Mouse (Mus musculus) lung, adult 2 months (tissue): Measurements from ENCODE around the gene Fam227a.

ENCODE experiments used
- CTCF ChIP-seq: fragments of 200-500 bp; IDR thresholded peaks from 2 replicates; pipeline ENCODE4 v1.5.1; 2011; ENCODE audit warnings: mild to moderate bottlenecking, low read length, control low read depth; ENCODE audit not compliant: insufficient read depth
- POLR2A ChIP-seq: fragments of 200-500 bp; IDR thresholded peaks from 2 replicates; pipeline ENCODE4 v1.6.1; 2011; ENCODE audit warnings: low read depth, mild to moderate bottlenecking, control low read depth, low read length, borderline replicate concordance; ENCODE audit errors: extremely low read depth

- TF ChIP-seq POLR2A (no peak), CTCF (no peak)
Measured at GRCm38 (mm10) chr15:79641135-79641817, 17.5 kb downstream of the Fam227a start.
